8 mouse cellular contexts compared by ENCODE assay signal in the genomic region with DNA sequence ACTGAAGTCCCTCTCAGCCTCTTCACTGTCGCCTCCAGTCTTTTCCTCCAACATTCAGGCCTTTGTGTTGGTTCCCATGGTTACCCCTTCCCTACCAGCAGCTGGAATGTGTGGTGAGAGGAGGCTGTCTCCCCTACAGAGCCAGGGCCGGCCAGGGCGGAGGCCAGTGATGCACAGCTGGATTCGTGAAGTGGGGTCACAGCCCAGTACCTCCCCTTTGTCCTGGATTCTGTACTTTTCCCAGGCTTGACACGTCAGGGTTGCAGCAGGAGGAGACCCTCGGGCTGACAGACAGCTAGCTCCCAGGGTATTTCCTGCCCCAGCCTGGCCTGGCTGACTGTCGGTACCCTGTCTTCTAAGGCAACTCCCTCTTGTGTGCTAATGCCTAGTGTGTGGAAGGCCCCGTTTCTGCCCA.
DNase-seq lines count a peak whose midpoint lies in the region; ATAC-seq and TF ChIP-seq lines count a peak whose summit lies in the region.

No protein-coding gene starts in this region.

- peak overlapping the region; percentile 50 for H3K27ac ChIP-seq in kidney, embryonic 16.5 days (ENCODE audit: low read length)
- H3K27ac ChIP-seq in kidney, adult 2 months (ENCODE audit: insufficient read depth, low read depth, low read length), result no peak overlapping the region
- H3K27ac ChIP-seq in embryonic facial prominence, embryonic 13.5 days, result peak overlapping the region; percentile 1; the same call in 1 of the 2 replicates
- peak overlapping the region; percentile 57; the same call in 1 of the 2 replicates for H3K27ac ChIP-seq in intestine, embryonic 16.5 days (ENCODE audit: low read length)
- H3K27ac ChIP-seq in midbrain, embryonic 13.5 days, result peak overlapping the region; percentile 84

- H3K4me2 ChIP-seq in kidney, embryonic 16.5 days (replicated peaks; ENCODE audit: low read depth, low read length), result no peak overlapping the region
- no peak overlapping the region for H3K4me2 ChIP-seq in embryonic facial prominence, embryonic 13.5 days
- H3K4me2 ChIP-seq in intestine, embryonic 16.5 days (ENCODE audit: low read depth, low read length), result no peak overlapping the region
- H3K4me2 ChIP-seq in midbrain, embryonic 13.5 days (replicated peaks), result peak overlapping the region; percentile 32

- H3K4me1 ChIP-seq in kidney, embryonic 16.5 days (ENCODE audit: insufficient read depth, low read length), result peaks cover 27% of the 10 kb centered on the region
- peaks cover 3% of the 10 kb centered on the region; the same call in 1 of the 2 replicates for H3K4me1 ChIP-seq in kidney, adult 2 months (ENCODE audit: control insufficient read depth, insufficient read depth, low read length)
- peaks cover 14% of the 10 kb centered on the region for H3K4me1 ChIP-seq in embryonic facial prominence, embryonic 13.5 days
- H3K4me1 ChIP-seq in intestine, embryonic 16.5 days (ENCODE audit: control insufficient read depth, insufficient read depth, low read length), result peaks cover 29% of the 10 kb centered on the region
- peaks cover 25% of the 10 kb centered on the region for H3K4me1 ChIP-seq in midbrain, embryonic 13.5 days (replicated peaks)

- peaks cover 10% of the 10 kb centered on the region for H3K9me3 ChIP-seq in kidney, embryonic 16.5 days (ENCODE audit: low read length)
- H3K9me3 ChIP-seq in embryonic facial prominence, embryonic 13.5 days, result peaks cover 8% of the 10 kb centered on the region
- peaks cover 5% of the 10 kb centered on the region; the same call in 1 of the 2 replicates for H3K9me3 ChIP-seq in intestine, embryonic 16.5 days (ENCODE audit: control insufficient read depth, low read length)
- 0 out of 2 replicates have a peak, but pooled peaks cover 3% of the 10 kb centered on the region for H3K9me3 ChIP-seq in midbrain, embryonic 13.5 days

- no peaks in the 10 kb centered on the region for H3K27me3 ChIP-seq in kidney, embryonic 16.5 days (ENCODE audit: insufficient read depth, low read length)
- no peaks in the 10 kb centered on the region for H3K27me3 ChIP-seq in kidney, adult 2 months (replicated peaks; ENCODE audit: control insufficient read depth, insufficient read depth, low read length)
- no peaks in the 10 kb centered on the region for H3K27me3 ChIP-seq in embryonic facial prominence, embryonic 13.5 days
- no peaks in the 10 kb centered on the region for H3K27me3 ChIP-seq in intestine, embryonic 16.5 days (replicated peaks; ENCODE audit: control insufficient read depth, insufficient read depth, low read length)
- no peaks in the 10 kb centered on the region for H3K27me3 ChIP-seq in midbrain, embryonic 13.5 days

- H3K36me3 ChIP-seq in kidney, embryonic 16.5 days (ENCODE audit: insufficient read depth, low read length), result peaks cover 14% of the 10 kb centered on the region
- H3K36me3 ChIP-seq in kidney, adult 2 months (ENCODE audit: control insufficient read depth, insufficient read depth, low read length), result no peaks in the 10 kb centered on the region
- peaks cover 6% of the 10 kb centered on the region; the same call in 1 of the 2 replicates for H3K36me3 ChIP-seq in embryonic facial prominence, embryonic 13.5 days
- peaks cover 11% of the 10 kb centered on the region for H3K36me3 ChIP-seq in intestine, embryonic 16.5 days (ENCODE audit: control insufficient read depth, insufficient read depth, low read length)
- H3K36me3 ChIP-seq in midbrain, embryonic 13.5 days, result peaks cover 8% of the 10 kb centered on the region; the same call in 1 of the 2 replicates

- no peak for TF ChIP-seq CTCF in kidney, adult 2 months (conservative IDR thresholded peaks at IDR 0.05; ENCODE audit: insufficient read depth, insufficient read length, low read depth, low read length)

- H3K9ac ChIP-seq in kidney, embryonic 16.5 days (replicated peaks; ENCODE audit: low read length), result peak overlapping the region; percentile 20; the same call in 1 of the 2 replicates
- no peak overlapping the region; the same call in 1 of the 2 replicates for H3K9ac ChIP-seq in embryonic facial prominence, embryonic 13.5 days
- peak overlapping the region; percentile 6; the same call in 1 of the 2 replicates for H3K9ac ChIP-seq in intestine, embryonic 16.5 days (ENCODE audit: low read depth, low read length)
- H3K9ac ChIP-seq in midbrain, embryonic 13.5 days (replicated peaks), result peak overlapping the region; percentile 48

- TF ChIP-seq POLR2A in kidney, adult 2 months (IDR thresholded peaks at IDR 0.05; ENCODE audit: low read depth, low read length), result no peak

- peak; percentile 81 for ATAC-seq in kidney, embryonic 16.5 days (ENCODE audit: low FRiP score, low TSS enrichment)
- ATAC-seq in embryonic facial prominence, embryonic 13.5 days (ENCODE audit: insufficient number of reproducible peaks, insufficient read depth, low FRiP score, low TSS enrichment, low read depth), result peak; percentile 67; the same call in 1 of the 2 replicates
- ATAC-seq in intestine, embryonic 16.5 days, result peak; percentile 17; the same call in 1 of the 2 replicates
- ATAC-seq in midbrain, embryonic 13.5 days, result peak; percentile 95

- H3K4me3 ChIP-seq in kidney, embryonic 16.5 days (ENCODE audit: low read length), result no peak overlapping the region
- H3K4me3 ChIP-seq in kidney, adult 2 months (ENCODE audit: insufficient read depth, low read depth, low read length), result no peak overlapping the region
- H3K4me3 ChIP-seq in embryonic facial prominence, embryonic 13.5 days, result no peak overlapping the region
- no peak overlapping the region for H3K4me3 ChIP-seq in intestine, embryonic 16.5 days (ENCODE audit: low read length)
- H3K4me3 ChIP-seq in midbrain, embryonic 13.5 days (replicated peaks), result no peak overlapping the region

- 14% methylated on average over 8 of the region's 8 CpGs for WGBS in kidney, embryonic 16.5 days
- WGBS in kidney, adult 2 months, result 37% methylated on average over 8 of the region's 8 CpGs
- 17% methylated on average over 8 of the region's 8 CpGs for WGBS in embryonic facial prominence, embryonic 13.5 days
- 33% methylated on average over 8 of the region's 8 CpGs for WGBS in intestine, embryonic 16.5 days
- WGBS in midbrain, embryonic 13.5 days, result 2% methylated on average over 8 of the region's 8 CpGs

- DNase-seq in kidney, adult 2 months, result no peak
- DNase-seq in testis, postnatal 10 days (ENCODE audit: low spot score), result no peak
- DNase-seq in cerebellum, postnatal 14 days, result no peak
- DNase-seq in gastrocnemius, adult 8-10 months (ENCODE audit: low spot score in 2 of 2), result no peak

Comparison
In these comparisons a context has a peak if more than half of its experiments do, and no peak if none do; other contexts are left out.
1. ATAC-seq: peak in every context shown above with its lines; median percentile 95 in midbrain, embryonic 13.5 days; 81 in kidney, embryonic 16.5 days; 67 in embryonic facial prominence, embryonic 13.5 days; 17 in intestine, embryonic 16.5 days.